Mouse (Mus musculus) colon, adult 2 months (tissue): ENCODE measurements around the gene A1cf. TPM values are rescaled to one million over a fixed set of nuclear protein-coding genes. Genes with fewer than 3 reads are reported as not detected.

Source experiments
- polyA plus RNA-seq: library from polyadenylated mRNA; depleted of rRNA; stranded (reverse); fragments of >200 nt; gene quantifications from 2 replicates; pipeline ENCODE4 v1.2.3, GENCODE M21; 2012; rRNA removed

A1cf gene
- polyA plus RNA-seq = 6.4 and 6.5 TPM in 2 replicates

GRCm38 (mm10) chr19:31868521-31868920 lies at the start of gene A1cf:
A1cf (plus strand) TSS chr19:31868764.

Other genes starting within 250 kb of the A1cf start
- gene Prkg1, start 103.7 kb upstream of the A1cf start, polyA plus RNA-seq = 1.8 and 2.3 TPM in 2 replicates
- gene Asah2, start 239.4 kb downstream of the A1cf start, polyA plus RNA-seq = 5.3 and 7.1 TPM in 2 replicates